Mouse (Mus musculus) intestine, embryonic 16.5 days (tissue): ENCODE measurements at regions not wholly inside any gene's neighbourhood (a gene's known extent, or its start where the extent isn't known, plus 50 kb on each side); places are given as distances from the start of the nearest gene placed in this dataset.

ENCODE experiments used
- ATAC-seq: fragments of 200-750 bp; cut with Nextera tagmentation; 2 replicates; pipeline ENCODE4 v1.8.0; 2017; ENCODE audit warnings: moderate TSS enrichment, moderate library complexity
- H3K27ac ChIP-seq: fragments of 300-500 bp; sonication (generic); 2 replicates; pipeline ENCODE4 v1.5.1; 2014; ENCODE audit warnings: mild to moderate bottlenecking, low read length
- H3K27me3 ChIP-seq: fragments of 300-500 bp; sonication (generic); replicated peaks from 2 replicates; pipeline ENCODE4 v1.6.1; 2014; ENCODE audit warnings: low read length, control low read depth, mixed read lengths; ENCODE audit not compliant: control insufficient read depth, insufficient read depth
- H3K36me3 ChIP-seq: fragments of 300-500 bp; sonication (generic); 2 replicates; pipeline ENCODE4 v1.6.1; 2014; ENCODE audit warnings: low read length, control low read depth; ENCODE audit not compliant: control insufficient read depth, insufficient read depth
- H3K4me1 ChIP-seq: fragments of 300-500 bp; sonication (generic); 2 replicates; pipeline ENCODE4 v1.6.1; 2014; ENCODE audit warnings: low read length, control low read depth, mixed read lengths; ENCODE audit not compliant: control insufficient read depth, insufficient read depth
- H3K4me2 ChIP-seq: fragments of 300-500 bp; sonication (generic); 2 replicates; pipeline ENCODE4 v1.6.1; 2014; ENCODE audit warnings: low read depth, low read length, control low read depth
- H3K4me3 ChIP-seq: fragments of 300-500 bp; sonication (generic); 2 replicates; pipeline ENCODE4 v1.5.1; 2014; ENCODE audit warnings: mild to moderate bottlenecking, low read length
- H3K9ac ChIP-seq: fragments of 300-500 bp; sonication (generic); 2 replicates; pipeline ENCODE4 v1.6.1; 2014; ENCODE audit warnings: low read depth, low read length
- H3K9me3 ChIP-seq: fragments of 300-500 bp; sonication (generic); 2 replicates; pipeline ENCODE4 v1.6.1; 2016; ENCODE audit warnings: low read length, control low read depth; ENCODE audit not compliant: control insufficient read depth
- WGBS: fragments of 180-500 bp; shearing (Covaris S2); extraction: QIAGEN DNeasy Blood & Tissue Kit; methylation state at CpG from one replicate; pipeline ENCODE4 v1.1.7; 2014; 5-methylcytosine and 5-hydroxymethylcytosine counted together

DNA sequence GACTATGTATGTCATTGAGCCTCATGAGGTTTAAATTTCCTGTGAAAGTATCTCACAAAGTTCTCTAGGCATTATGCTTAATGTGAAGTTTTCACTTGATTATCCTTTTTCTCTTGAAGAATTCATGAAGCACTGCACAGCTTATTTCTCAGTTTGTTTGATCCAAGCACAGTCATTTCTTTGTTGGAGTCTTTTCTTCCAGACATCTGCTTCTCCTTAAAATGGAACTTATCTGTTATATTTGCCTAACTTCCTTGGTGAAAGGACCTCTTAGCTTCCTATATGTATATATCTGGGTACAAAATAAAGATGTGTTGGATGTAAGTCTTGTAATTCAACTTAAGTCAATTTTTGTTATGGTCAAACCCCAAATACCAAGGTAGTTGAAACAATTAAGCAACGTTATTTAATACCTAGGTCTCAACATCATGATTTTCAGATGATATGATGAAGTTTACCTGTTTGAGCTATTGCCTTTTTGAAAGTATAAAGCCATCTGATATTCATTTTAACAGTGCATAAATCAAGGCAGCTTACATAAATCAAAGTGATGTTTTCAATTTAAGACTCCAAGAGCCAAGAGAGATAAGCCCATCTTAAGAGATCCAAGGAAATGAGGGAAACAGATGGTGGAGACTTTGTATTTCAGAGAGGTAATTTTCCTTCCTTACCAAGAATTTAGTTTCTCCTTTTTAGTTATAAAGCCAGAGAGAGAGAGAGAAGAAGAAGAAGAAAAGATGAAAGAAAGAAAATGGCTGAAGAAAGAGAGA is 481.0 kb downstream of the Rfpl4b start:
- Histone ChIP-seq H3K27ac (no peak overlapping the region), H3K4me2 (no peak overlapping the region), H3K4me1 (no peaks in the 10 kb centered on the region), H3K9ac (no peak overlapping the region), H3K36me3 (no peaks in the 10 kb centered on the region), H3K27me3 (no peaks in the 10 kb centered on the region), H3K4me3 (no peak overlapping the region), H3K9me3 (no peaks in the 10 kb centered on the region)
- WGBS, result 63% methylated on average over 1 of the region's 1 CpGs
- no peak for ATAC-seq

DNA sequence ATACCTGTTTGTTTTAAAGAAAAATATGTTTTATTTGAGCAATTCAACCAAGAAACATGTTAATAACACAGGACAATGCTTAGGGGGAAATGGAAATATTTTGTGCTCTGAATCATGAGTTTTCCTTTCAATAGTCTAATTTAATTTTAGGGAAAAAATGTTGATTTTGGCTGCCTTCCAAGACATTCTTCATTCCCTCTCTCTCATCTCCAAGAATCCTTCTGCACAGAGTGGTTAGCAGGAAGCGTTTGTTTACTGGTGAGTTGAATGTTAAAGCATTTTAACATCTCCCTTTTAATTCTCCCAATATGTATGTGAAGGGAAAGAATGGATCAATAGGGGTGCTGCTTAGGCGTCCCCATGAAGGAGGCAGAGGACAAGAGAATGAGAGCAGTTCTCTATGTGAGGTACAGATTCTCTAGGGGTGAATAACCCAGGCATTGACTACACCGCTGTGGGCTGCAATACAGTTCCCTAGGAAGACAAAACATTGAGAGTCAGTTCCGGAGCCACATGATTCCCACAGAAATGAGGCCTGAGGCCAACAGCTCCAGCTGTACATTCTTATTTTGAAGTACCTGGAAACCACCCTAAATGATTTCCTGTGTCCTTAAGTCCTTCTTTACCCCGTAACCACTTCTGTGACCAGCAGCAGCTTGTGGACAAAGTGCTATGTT is 512.7 kb downstream of the Rfpl4b start:
- H3K4me3 ChIP-seq, result no peak overlapping the region
- 38% methylated on average over 5 of the region's 5 CpGs for WGBS
- no peak overlapping the region for H3K9ac ChIP-seq
- H3K4me2 ChIP-seq, result no peak overlapping the region
- no peaks in the 10 kb centered on the region for H3K27me3 ChIP-seq
- H3K9me3 ChIP-seq, result no peaks in the 10 kb centered on the region
- peak; percentile 23; the same call in 1 of the 2 replicates for ATAC-seq
- H3K27ac ChIP-seq, result no peak overlapping the region; the same call in 1 of the 2 replicates
- no peaks in the 10 kb centered on the region for H3K36me3 ChIP-seq
- no peaks in the 10 kb centered on the region for H3K4me1 ChIP-seq

DNA sequence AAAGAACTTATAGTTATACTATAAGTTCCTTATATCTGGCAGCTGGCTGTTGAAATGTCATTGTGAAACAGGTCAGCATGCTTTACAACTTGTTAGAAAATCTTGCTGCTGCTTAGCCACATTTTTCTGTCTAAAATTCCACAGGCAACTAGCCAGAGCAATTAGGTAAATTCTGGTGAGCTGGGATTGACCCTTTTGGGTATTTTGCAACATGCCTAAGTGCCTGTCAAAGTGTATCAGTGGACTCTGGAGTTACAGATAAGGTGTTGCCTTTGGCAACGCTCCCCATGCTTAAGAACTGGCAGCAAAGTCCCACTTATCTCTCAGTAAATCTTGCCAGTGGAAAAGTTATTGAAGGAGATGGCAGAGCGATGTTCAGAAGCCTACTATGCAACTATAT is 525.9 kb downstream of the Rfpl4b start:
- H3K9ac ChIP-seq, result no peak overlapping the region
- H3K4me1 ChIP-seq, result no peaks in the 10 kb centered on the region
- H3K27me3 ChIP-seq, result no peaks in the 10 kb centered on the region
- H3K4me3 ChIP-seq, result no peak overlapping the region
- H3K27ac ChIP-seq, result no peak overlapping the region
- H3K4me2 ChIP-seq, result no peak overlapping the region
- H3K36me3 ChIP-seq, result no peaks in the 10 kb centered on the region
- H3K9me3 ChIP-seq, result no peaks in the 10 kb centered on the region
- 56% methylated on average over 2 of the region's 2 CpGs for WGBS
- ATAC-seq, result no peak

DNA sequence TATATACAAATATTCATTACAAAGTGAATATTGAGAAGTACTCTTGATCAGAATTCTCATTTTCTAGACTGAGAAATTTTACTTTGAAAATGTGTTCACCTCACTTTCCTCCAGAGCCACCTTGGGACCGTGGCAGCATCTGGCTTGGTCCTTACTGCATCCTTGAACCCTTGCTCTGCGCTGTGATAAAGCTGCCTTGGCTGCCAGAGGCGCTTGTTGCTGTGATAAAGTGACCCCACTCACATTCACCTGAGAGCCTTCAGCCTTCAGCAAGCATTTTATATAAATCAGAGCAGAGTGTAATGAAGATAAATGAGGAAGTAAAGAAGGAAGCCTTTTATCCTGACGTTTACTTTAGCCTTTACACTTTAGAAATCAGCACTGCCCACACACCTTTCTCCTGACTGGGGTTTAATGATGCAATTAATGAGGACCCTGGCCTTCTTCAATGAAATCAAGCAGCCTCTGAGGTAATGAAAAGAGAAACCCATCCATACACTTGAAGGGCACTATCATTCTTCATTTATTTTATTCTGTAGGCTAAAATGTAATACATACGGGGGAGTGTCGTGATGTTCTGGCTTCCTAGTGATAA is 532.8 kb downstream of the Rfpl4b start:
- H3K36me3 ChIP-seq, result no peaks in the 10 kb centered on the region
- H3K27me3 ChIP-seq, result no peaks in the 10 kb centered on the region
- no peak overlapping the region for H3K4me3 ChIP-seq
- no peak for ATAC-seq
- H3K9ac ChIP-seq, result no peak overlapping the region
- H3K27ac ChIP-seq, result no peak overlapping the region
- no peaks in the 10 kb centered on the region for H3K4me1 ChIP-seq
- 58% methylated on average over 6 of the region's 6 CpGs for WGBS
- no peak overlapping the region for H3K4me2 ChIP-seq
- no peaks in the 10 kb centered on the region for H3K9me3 ChIP-seq

DNA sequence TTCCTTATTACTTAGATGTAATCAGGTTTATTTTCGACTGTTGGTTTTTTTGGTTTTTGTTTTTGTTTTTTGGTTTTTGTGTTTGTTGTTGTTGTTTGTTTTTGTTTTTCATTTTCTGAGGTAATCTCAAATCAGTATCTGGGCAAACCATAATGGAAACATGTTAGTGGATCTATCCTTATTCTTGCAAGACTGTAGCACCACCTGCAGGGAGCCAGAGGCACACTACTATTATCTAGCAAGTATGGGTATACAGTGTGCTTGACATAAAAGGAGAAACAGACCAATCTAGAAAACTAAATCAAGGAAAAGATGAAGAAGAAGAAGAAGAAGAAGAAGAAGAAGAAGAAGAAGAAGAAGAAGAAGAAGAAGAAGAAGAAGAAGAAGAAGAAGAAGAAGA is 552.4 kb downstream of the Rfpl4b start:
- Histone ChIP-seq H3K27me3 (no peaks in the 10 kb centered on the region), H3K4me2 (no peak overlapping the region), H3K4me1 (no peaks in the 10 kb centered on the region), H3K36me3 (no peaks in the 10 kb centered on the region), H3K4me3 (no peak overlapping the region), H3K9ac (no peak overlapping the region), H3K27ac (no peak overlapping the region), H3K9me3 (no peaks in the 10 kb centered on the region)
- no peak for ATAC-seq
- 92% methylated on average over 1 of the region's 1 CpGs for WGBS

DNA sequence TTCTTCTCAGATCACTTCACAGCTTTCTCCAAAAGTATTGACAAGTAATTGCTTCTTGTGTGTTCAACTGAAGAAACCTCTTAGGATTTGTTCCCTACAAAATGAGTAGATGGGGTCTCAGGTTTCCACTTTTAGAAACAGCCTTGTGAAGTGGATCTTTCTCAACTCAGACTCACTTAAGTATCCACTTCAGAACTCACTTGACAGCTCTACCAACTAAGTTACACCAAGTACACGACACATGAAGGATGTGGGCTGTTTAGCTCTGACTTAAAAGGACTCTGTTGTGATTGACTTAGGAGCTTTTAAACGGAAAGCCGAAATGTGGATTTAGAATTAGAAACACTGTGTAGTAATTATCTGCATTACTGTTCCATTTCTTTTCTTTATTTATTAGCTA is 556.0 kb downstream of the Rfpl4b start:
- Histone ChIP-seq H3K9me3 (no peaks in the 10 kb centered on the region), H3K4me3 (no peak overlapping the region), H3K4me1 (no peaks in the 10 kb centered on the region), H3K9ac (no peak overlapping the region), H3K36me3 (no peaks in the 10 kb centered on the region), H3K27me3 (no peaks in the 10 kb centered on the region), H3K27ac (no peak overlapping the region), H3K4me2 (no peak overlapping the region)
- 76% methylated on average over 3 of the region's 3 CpGs for WGBS
- no peak for ATAC-seq

DNA sequence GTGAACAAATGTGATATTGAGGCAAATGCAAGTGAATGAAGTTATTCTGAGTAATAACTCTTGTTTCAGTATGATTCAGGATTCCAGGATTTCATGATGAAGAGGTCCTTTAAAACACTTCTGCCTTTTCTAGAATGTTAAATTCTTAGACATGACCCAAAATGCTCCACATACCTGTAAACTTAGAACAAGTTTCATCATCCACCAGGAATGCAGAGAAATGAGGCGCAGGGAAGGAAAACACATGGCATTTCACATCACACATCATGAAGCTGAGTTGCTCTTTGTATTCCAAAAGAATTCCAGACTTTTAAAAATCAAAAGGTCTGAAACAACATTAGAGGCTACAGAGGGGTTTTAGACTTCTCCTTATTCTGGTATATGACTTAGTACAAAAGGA is 574.8 kb downstream of the Rfpl4b start:
- H3K9me3 ChIP-seq, result no peaks in the 10 kb centered on the region
- no peak overlapping the region for H3K27ac ChIP-seq
- no peaks in the 10 kb centered on the region for H3K27me3 ChIP-seq
- H3K4me3 ChIP-seq, result no peak overlapping the region
- 79% methylated on average over 1 of the region's 1 CpGs for WGBS
- ATAC-seq, result no peak
- H3K4me1 ChIP-seq, result no peaks in the 10 kb centered on the region
- no peak overlapping the region for H3K4me2 ChIP-seq
- H3K36me3 ChIP-seq, result no peaks in the 10 kb centered on the region
- H3K9ac ChIP-seq, result no peak overlapping the region
